In the genomic region with DNA sequence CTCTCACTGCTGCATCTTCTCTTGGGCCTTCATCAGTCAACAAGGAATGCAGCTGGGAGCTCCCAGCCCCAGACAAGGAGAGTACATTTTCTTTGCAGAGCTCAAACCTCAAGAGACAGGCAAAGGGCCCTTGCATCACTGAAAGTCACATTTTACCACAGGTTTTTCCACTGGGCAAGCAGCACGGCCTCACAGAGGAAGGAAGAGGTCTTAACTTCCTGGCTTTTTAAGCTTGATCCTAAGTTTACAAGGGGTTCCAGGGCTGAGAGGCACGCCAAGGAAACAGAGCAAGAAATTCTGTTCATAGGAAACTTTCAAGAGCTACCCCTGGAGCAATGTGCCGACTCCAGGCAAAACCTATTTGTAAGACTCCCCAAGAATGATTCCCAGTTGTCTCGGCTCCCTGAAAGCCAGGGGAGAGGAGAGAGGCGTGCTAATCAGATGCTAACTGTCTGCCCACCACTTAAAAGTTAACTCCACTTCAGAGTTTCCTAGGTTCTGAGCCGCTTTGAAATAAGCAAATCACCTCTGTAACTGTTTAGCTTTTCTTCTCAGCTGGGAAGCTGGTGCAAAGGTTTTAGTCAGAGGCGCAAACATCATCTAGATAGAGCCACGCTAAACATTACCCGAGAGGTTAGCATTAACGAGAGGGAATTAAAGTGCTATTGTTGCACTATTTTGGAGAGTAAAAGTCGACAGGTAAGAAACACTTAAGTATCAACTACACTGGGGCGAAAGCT, we compare ENCODE assay signal across 12 mouse cellular contexts. TPM values are rescaled to one million over a fixed set of nuclear protein-coding genes. Genes with fewer than 3 reads are reported as not detected.
DNase-seq lines count a peak whose midpoint lies in the region; ATAC-seq and TF ChIP-seq lines count a peak whose summit lies in the region.
"Had no signal": no experiment of that assay in that cellular context is flagged by ENCODE, and none has a peak within 500 bp of the region (broad histone marks: within the 10 kb centered on the region; RNA-seq: fewer than 3 reads in every experiment).

No protein-coding gene starts in this region.

- H3K27ac ChIP-seq in heart, postnatal 0 days (ENCODE audit: low read depth): peak overlapping the region; percentile 28; the same call in 1 of the 2 replicates
- H3K27ac ChIP-seq in embryonic facial prominence, embryonic 14.5 days (replicated peaks; ENCODE audit: low read depth, low read length): peak overlapping the region; percentile 39; the same call in 1 of the 2 replicates
- H3K27ac ChIP-seq in kidney, embryonic 15.5 days: peak overlapping the region; percentile 77
- 0 out of 2 replicates have a peak overlapping the region, but pooled peaks have one; percentile 14 for H3K27ac ChIP-seq in macrophage

- H3K4me1 ChIP-seq in heart, postnatal 0 days (ENCODE audit: control insufficient read depth, insufficient read depth): no peaks in the 10 kb centered on the region
- peaks cover 11% of the 10 kb centered on the region for H3K4me1 ChIP-seq in embryonic facial prominence, embryonic 14.5 days (ENCODE audit: control insufficient read depth, insufficient read depth, low read length)
- peaks cover 10% of the 10 kb centered on the region; the same call in 1 of the 2 replicates for H3K4me1 ChIP-seq in kidney, embryonic 15.5 days

- no peaks in the 10 kb centered on the region for H3K79me2 ChIP-seq in macrophage (ENCODE audit: inconsistent target)

- no peak for ATAC-seq in heart, postnatal 0 days (ENCODE audit: insufficient read depth, low read depth)
- no peak for ATAC-seq in embryonic facial prominence, embryonic 14.5 days (ENCODE audit: low read depth)
- 0 out of 2 replicates have a peak, but pooled peaks have one; percentile 41 for ATAC-seq in kidney, embryonic 15.5 days (replicated peaks; ENCODE audit: low FRiP score)
- ATAC-seq: Patski had no signal

- TF ChIP-seq EP300 in heart, postnatal 0 days (IDR thresholded peaks at IDR 0.05; ENCODE audit: low read depth): no peak

- TF ChIP-seq CTCF in heart, postnatal 0 days (IDR thresholded peaks at IDR 0.05; ENCODE audit: low read depth): no peak

- no peak overlapping the region for H3K4me3 ChIP-seq in heart, postnatal 0 days (ENCODE audit: low read depth, low read length)
- H3K4me3 ChIP-seq in embryonic facial prominence, embryonic 14.5 days (ENCODE audit: low read depth, low read length): no peak overlapping the region
- H3K4me3 ChIP-seq in kidney, embryonic 15.5 days (replicated peaks): no peak overlapping the region
- H3K4me3 ChIP-seq in macrophage (ENCODE audit: inconsistent target): no peak overlapping the region

- no peaks in the 10 kb centered on the region for H3K9me3 ChIP-seq in heart, postnatal 0 days (replicated peaks; ENCODE audit: control insufficient read depth, low read length)
- H3K9me3 ChIP-seq in embryonic facial prominence, embryonic 14.5 days (ENCODE audit: control insufficient read depth, low read length): no peaks in the 10 kb centered on the region
- no peaks in the 10 kb centered on the region for H3K9me3 ChIP-seq in kidney, embryonic 15.5 days (replicated peaks)

- H3K9ac ChIP-seq in heart, postnatal 0 days (replicated peaks; ENCODE audit: low read depth, low read length): no peak overlapping the region
- H3K9ac ChIP-seq in embryonic facial prominence, embryonic 14.5 days (ENCODE audit: low read depth, low read length): peak overlapping the region; percentile 37; the same call in 1 of the 2 replicates
- H3K9ac ChIP-seq in kidney, embryonic 15.5 days: no peak overlapping the region

- DNase-seq in heart, postnatal 0 days (ENCODE audit: low spot score): no peak
- no peak for DNase-seq in heart, adult 18-20 months
- no peak for DNase-seq in embryonic facial prominence, embryonic 14.5 days (ENCODE audit: low spot score)
- no peak for DNase-seq in layer of hippocampus, postnatal 36 days
- DNase-seq in gastrocnemius, postnatal 36 days: no peak
- DNase-seq: adrenal gland, adult 8-10 months; cerebellum, postnatal 14 days; layer of hippocampus, adult 9-11 months; lung, adult 2 months had no signal

- no peak overlapping the region for H3K4me2 ChIP-seq in heart, postnatal 0 days (ENCODE audit: low read depth, low read length)
- peak overlapping the region; percentile 19; the same call in 1 of the 2 replicates for H3K4me2 ChIP-seq in embryonic facial prominence, embryonic 14.5 days (ENCODE audit: low read depth, low read length)
- H3K4me2 ChIP-seq in kidney, embryonic 15.5 days: no peak overlapping the region

- 49% methylated on average over 12 of the region's 12 CpGs for WGBS in heart, postnatal 0 days
- 31% methylated on average over 12 of the region's 12 CpGs for WGBS in embryonic facial prominence, embryonic 14.5 days
- 48% methylated on average over 12 of the region's 12 CpGs for WGBS in kidney, embryonic 15.5 days
- WGBS in macrophage (ENCODE audit: missing documents): 59% methylated on average over 12 of the region's 12 CpGs

- intact Hi-C loops in gastrocnemius, postnatal 36 days (cut with DNase I): no loop called here

- no peaks in the 10 kb centered on the region for H3K27me3 ChIP-seq in heart, postnatal 0 days (ENCODE audit: control insufficient read depth, insufficient read depth, low read length)
- no peaks in the 10 kb centered on the region for H3K27me3 ChIP-seq in embryonic facial prominence, embryonic 14.5 days (replicated peaks; ENCODE audit: control insufficient read depth, insufficient read depth, low read length)
- no peaks in the 10 kb centered on the region for H3K27me3 ChIP-seq in kidney, embryonic 15.5 days
- H3K27me3 ChIP-seq: Patski had no signal

- H3K36me3 ChIP-seq in heart, postnatal 0 days (replicated peaks; ENCODE audit: control insufficient read depth, insufficient read depth, low read length): no peaks in the 10 kb centered on the region; the same call in 1 of the 2 replicates
- no peaks in the 10 kb centered on the region for H3K36me3 ChIP-seq in embryonic facial prominence, embryonic 14.5 days (ENCODE audit: control insufficient read depth, insufficient read depth, low read length)
- no peaks in the 10 kb centered on the region for H3K36me3 ChIP-seq in kidney, embryonic 15.5 days
- no peaks in the 10 kb centered on the region for H3K36me3 ChIP-seq in macrophage (ENCODE audit: inconsistent target)

RNA-seq across cellular contexts. Expression of a gene that starts 29.4 kb away (rescaled TPM):
- total RNA-seq in heart, postnatal 0 days (2014; rRNA removed; ENCODE audit: low replicate concordance): 7.7 and 7.9 TPM in 2 replicates
- 12.3 and 13.6 TPM in 2 replicates for polyA plus RNA-seq in heart, postnatal 0 days (2015; fragmentation: Nextera tagmentation; extraction: Ambion mirVana)
- 1 to 10 TPM; 4.2 to 4.5 TPM for total RNA-seq in heart, adult 18-20 months (2021)
- polyA plus RNA-seq in embryonic facial prominence, embryonic 14.5 days (2014; fragmentation: Nextera tagmentation; extraction: Ambion mirVana): 22.0 and 23.8 TPM in 2 replicates
- 33.2 and 35.8 TPM in 2 replicates for polyA plus RNA-seq in kidney, embryonic 15.5 days (2015; fragmentation: Nextera tagmentation; extraction: Ambion mirVana)
- total RNA-seq in macrophage (2018; cell fraction: chromatin; rRNA removed): 10 to 100 TPM in 24 of 26 experiments, 1 to 10 TPM in 2; 8.0 to 73.9 (median 36.3) TPM
- 10 to 100 TPM in 16 of 26 experiments, 1 to 10 TPM in 10; 5.6 to 13.2 (median 10.7) TPM for total RNA-seq in macrophage (2018; cell fraction: cytosol; rRNA removed)
- 10 to 100 TPM in 20 of 26 experiments, 1 to 10 TPM in 6; 6.1 to 57.5 (median 22.0) TPM for total RNA-seq in macrophage (2018; cell fraction: nucleus; rRNA removed)
- 7.1 to 9.2 TPM (median 8.6 TPM) in 3 replicates for polyA plus RNA-seq in macrophage (2018)
- 10 to 100 TPM in 1 of 2 experiments, 1 to 10 TPM in 1; 9.9 to 15.3 TPM for total RNA-seq in layer of hippocampus, postnatal 36 days (2021)
- total RNA-seq in gastrocnemius, postnatal 36 days (2021): 1 to 10 TPM; 3.6 to 3.9 TPM

RNA-seq across cellular contexts. Expression of a gene that starts 29.6 kb away (rescaled TPM):
- 1.2 and 11.0 TPM in 2 replicates for total RNA-seq in heart, postnatal 0 days (2014; rRNA removed; ENCODE audit: low replicate concordance)
- 5.0 and 5.7 TPM in 2 replicates for polyA plus RNA-seq in heart, postnatal 0 days (2015; fragmentation: Nextera tagmentation; extraction: Ambion mirVana)
- total RNA-seq in heart, adult 18-20 months (2021): 1 to 10 TPM; 4.7 to 6.1 TPM
- polyA plus RNA-seq in embryonic facial prominence, embryonic 14.5 days (2014; fragmentation: Nextera tagmentation; extraction: Ambion mirVana): 14.9 and 16.5 TPM in 2 replicates
- 17.5 and 19.5 TPM in 2 replicates for polyA plus RNA-seq in kidney, embryonic 15.5 days (2015; fragmentation: Nextera tagmentation; extraction: Ambion mirVana)
- total RNA-seq in macrophage (2018; cell fraction: chromatin; rRNA removed): 10 to 100 TPM in 20 of 26 experiments, 1 to 10 TPM in 6; 2.3 to 57.9 (median 32.5) TPM
- 10 to 100 TPM in 1 of 26 experiments, 1 to 10 TPM in 25; 3.9 to 10.7 (median 7.3) TPM for total RNA-seq in macrophage (2018; cell fraction: cytosol; rRNA removed)
- total RNA-seq in macrophage (2018; cell fraction: nucleus; rRNA removed): 10 to 100 TPM in 19 of 26 experiments, 1 to 10 TPM in 7; 2.1 to 47.6 (median 18.3) TPM
- 8.9 to 12.9 TPM (median 9.9 TPM) in 3 replicates for polyA plus RNA-seq in macrophage (2018)
- total RNA-seq in layer of hippocampus, postnatal 36 days (2021): 10 to 100 TPM; 13.7 to 15.0 TPM
- 1 to 10 TPM; 4.8 TPM for total RNA-seq in gastrocnemius, postnatal 36 days (2021)

Comparison
In these comparisons a context has a peak if more than half of its experiments do, and no peak if none do; other contexts are left out.
1. H3K27ac ChIP-seq: peak in every context shown above with its lines; median percentile 77 in kidney, embryonic 15.5 days; 39 in embryonic facial prominence, embryonic 14.5 days; 28 in heart, postnatal 0 days; 14 in macrophage.